Mouse (Mus musculus) MEL (cell line): Measurements from ENCODE around the gene Myo10. TPM values are rescaled to one million over a fixed set of nuclear protein-coding genes. Genes with fewer than 3 reads are reported as not detected.

Experiments used
- DNase-seq: peaks from one replicate; pipeline ENCODE4 v3.0.0; 2011; ENCODE audit warnings: low read depth, low spot score
- H3K27ac ChIP-seq: 2 replicates; pipeline ENCODE4 v1.5.1; 2012; ENCODE audit warnings: low read depth, mild to moderate bottlenecking, control low read depth, low read length, moderate library complexity; ENCODE audit not compliant: control insufficient read depth
- H3K27me3 ChIP-seq, 2 experiments: fragments of 150-350 bp in 1 of 2; sonication (generic) in 1 of 2; 2 replicates each; pipeline ENCODE4 v1.6.1; 2012; ENCODE audit warnings: low read length in 2 of 2, mild to moderate bottlenecking in 2 of 2, improper control_type of control experiment in 1 of 2, moderate library complexity in 1 of 2; ENCODE audit not compliant: insufficient read depth in 2 of 2, control insufficient read depth in 1 of 2
- H3K36me3 ChIP-seq, 2 experiments: 2 replicates each; pipeline ENCODE4 v1.6.1; 2012 to 2014; ENCODE audit warnings: low read length in 2 of 2, improper control_type of control experiment in 1 of 2, inconsistent platforms in 1 of 2, mild to moderate bottlenecking in 1 of 2; ENCODE audit not compliant: insufficient read depth in 2 of 2, control insufficient read depth in 1 of 2
- H3K4me1 ChIP-seq, 2 experiments: fragments of 150-350 bp in 1 of 2; sonication (generic) in 1 of 2; 2 replicates each; pipeline ENCODE4 v1.6.1; 2012; ENCODE audit warnings: low read length in 2 of 2, improper control_type of control experiment in 1 of 2, mild to moderate bottlenecking in 1 of 2; ENCODE audit not compliant: insufficient read depth in 2 of 2, control insufficient read depth in 1 of 2
- H3K4me3 ChIP-seq, 2 experiments: fragments of 150-350 bp in 1 of 2; sonication (generic) in 1 of 2; 2 replicates each; pipeline ENCODE4 v1.5.1; 2012; ENCODE audit warnings: low read depth in 2 of 2, low read length in 2 of 2, mild to moderate bottlenecking in 2 of 2, moderate library complexity in 2 of 2, control low read depth in 1 of 2, improper control_type of control experiment in 1 of 2; ENCODE audit not compliant: control insufficient read depth in 1 of 2, insufficient read depth in 1 of 2
- H3K79me2 ChIP-seq: 2 replicates; pipeline ENCODE4 v1.6.1; 2012; ENCODE audit warnings: mild to moderate bottlenecking, low read length, moderate library complexity; ENCODE audit not compliant: control insufficient read depth, poor library complexity, insufficient read depth
- H3K9ac ChIP-seq: 2 replicates; pipeline ENCODE4 v1.6.1; 2012; ENCODE audit warnings: low read depth, mild to moderate bottlenecking, control low read depth, low read length, moderate library complexity; ENCODE audit not compliant: control insufficient read depth, poor library complexity, severe bottlenecking
- H3K9me3 ChIP-seq: fragments of 150-350 bp; sonication (generic); replicated peaks from 2 replicates; pipeline ENCODE4 v1.6.1; 2012; ENCODE audit warnings: mild to moderate bottlenecking, low read length, improper control_type of control experiment, moderate library complexity; ENCODE audit not compliant: insufficient read depth
- BHLHE40 ChIP-seq: IDR thresholded peaks from 2 replicates; pipeline ENCODE4 v1.6.1; 2012; ENCODE audit warnings: low read depth, mild to moderate bottlenecking, inconsistent platforms, low read length, improper control_type of control experiment, borderline replicate concordance
- CHD1 ChIP-seq: IDR thresholded peaks from 2 replicates; pipeline ENCODE4 v1.6.1; 2012; ENCODE audit warnings: low read depth, mild to moderate bottlenecking, inconsistent platforms, low read length, improper control_type of control experiment
- ELF1 ChIP-seq: IDR thresholded peaks from 2 replicates; pipeline ENCODE4 v1.6.1; 2014; ENCODE audit warnings: low read depth, mild to moderate bottlenecking, inconsistent platforms, low read length, improper control_type of control experiment, moderate library complexity
- ETS1 ChIP-seq: IDR thresholded peaks from 2 replicates; pipeline ENCODE4 v1.6.1; 2012; ENCODE audit warnings: low read depth, mild to moderate bottlenecking, inconsistent platforms, low read length, improper control_type of control experiment, moderate library complexity
- GABPA ChIP-seq: IDR thresholded peaks from 2 replicates; pipeline ENCODE4 v1.6.1; 2012; ENCODE audit warnings: low read depth, mild to moderate bottlenecking, inconsistent platforms, low read length, improper control_type of control experiment, moderate library complexity
- GATA1 ChIP-seq: IDR thresholded peaks from 2 replicates; pipeline ENCODE4 v1.6.1; 2011; ENCODE audit warnings: low read depth, low read length, improper control_type of control experiment
- HCFC1 ChIP-seq: IDR thresholded peaks from 2 replicates; pipeline ENCODE4 v1.6.1; 2012; ENCODE audit warnings: low read depth, mild to moderate bottlenecking, inconsistent platforms, low read length, improper control_type of control experiment, moderate library complexity
- JUND ChIP-seq: IDR thresholded peaks from 2 replicates; pipeline ENCODE4 v1.6.1; 2011; ENCODE audit warnings: low read depth, mild to moderate bottlenecking, improper control_type of control experiment, low read length
- KAT2A ChIP-seq: conservative IDR thresholded peaks from 2 replicates; pipeline ENCODE4 v1.6.1; 2012; ENCODE audit warnings: low read depth, low read length, improper control_type of control experiment, inconsistent platforms
- MAFK ChIP-seq: IDR thresholded peaks from 2 replicates; pipeline ENCODE4 v1.6.1; 2011; ENCODE audit warnings: low read depth, mild to moderate bottlenecking, low read length, improper control_type of control experiment, borderline replicate concordance
- MAX ChIP-seq: IDR thresholded peaks from 2 replicates; pipeline ENCODE4 v1.6.1; 2011; ENCODE audit warnings: low read length, improper control_type of control experiment
- MEF2A ChIP-seq: IDR thresholded peaks from 2 replicates; pipeline ENCODE4 v1.6.1; 2014; ENCODE audit warnings: low read depth, mild to moderate bottlenecking, inconsistent platforms, low read length, improper control_type of control experiment; ENCODE audit not compliant: poor library complexity, insufficient replicate concordance, severe bottlenecking; ENCODE audit errors: extremely low read depth
- MXI1 ChIP-seq: IDR thresholded peaks from 2 replicates; pipeline ENCODE4 v1.6.1; 2011; ENCODE audit warnings: mild to moderate bottlenecking, low read depth, low read length, improper control_type of control experiment
- MYB ChIP-seq: IDR thresholded peaks from 2 replicates; pipeline ENCODE4 v1.6.1; 2011; ENCODE audit warnings: mild to moderate bottlenecking, low read depth, low read length, improper control_type of control experiment
- NRF1 ChIP-seq: IDR thresholded peaks from 2 replicates; pipeline ENCODE4 v1.6.1; 2014; ENCODE audit warnings: low read depth, mild to moderate bottlenecking, inconsistent platforms, low read length, improper control_type of control experiment, moderate library complexity; ENCODE audit not compliant: poor library complexity, insufficient read depth, severe bottlenecking
- POLR2A ChIP-seq, 2 experiments: IDR thresholded peaks; 2 replicates each; pipeline ENCODE4 v1.6.1; 2011 to 2012; ENCODE audit warnings: low read length in 2 of 2, mild to moderate bottlenecking in 2 of 2, control low read depth in 1 of 2, improper control_type of control experiment in 1 of 2, low read depth in 1 of 2, moderate library complexity in 1 of 2; ENCODE audit not compliant: control insufficient read depth in 1 of 2, insufficient read depth in 1 of 2, poor library complexity in 1 of 2
- RAD21 ChIP-seq: IDR thresholded peaks from 2 replicates; pipeline ENCODE4 v1.6.1; 2011; ENCODE audit warnings: mild to moderate bottlenecking, low read depth, low read length, improper control_type of control experiment
- RCOR1 ChIP-seq: IDR thresholded peaks from 2 replicates; pipeline ENCODE4 v1.6.1; 2012; ENCODE audit warnings: low read depth, mild to moderate bottlenecking, inconsistent platforms, low read length, improper control_type of control experiment
- SIN3A ChIP-seq: IDR thresholded peaks from 2 replicates; pipeline ENCODE4 v1.6.1; 2012; ENCODE audit warnings: low read length, improper control_type of control experiment, inconsistent platforms
- TAL1 ChIP-seq: IDR thresholded peaks from 2 replicates; pipeline ENCODE4 v1.6.1; 2012; ENCODE audit warnings: mild to moderate bottlenecking, inconsistent platforms, low read length, moderate library complexity, mixed read lengths
- TBP ChIP-seq: IDR thresholded peaks from 2 replicates; pipeline ENCODE4 v1.8.0; 2011; ENCODE audit warnings: low read depth, low read length, improper control_type of control experiment
- USF2 ChIP-seq, 2 experiments: IDR thresholded peaks; 2 replicates each; pipeline ENCODE4 v1.6.1; 2011 to 2012; ENCODE audit warnings: improper control_type of control experiment in 2 of 2, low read length in 2 of 2, borderline replicate concordance in 1 of 2, inconsistent platforms in 1 of 2, low read depth in 1 of 2, mild to moderate bottlenecking in 1 of 2; ENCODE audit not compliant: insufficient read depth in 1 of 2
- polyA plus RNA-seq, 2 experiments: library from polyadenylated mRNA; stranded (reverse) in 1 of 2; unstranded in 1 of 2; fragments of >175 nt in 1 of 2; fragments of >200 nt in 1 of 2; gene quantifications; 2 replicates each; pipeline versions ENCODE4 v1.2.1 to v1.2.4; 2012; ENCODE audit warnings: low replicate concordance in 2 of 2, low read depth in 1 of 2; ENCODE audit not compliant: insufficient read length in 2 of 2, insufficient read depth in 1 of 2, missing spikeins in 1 of 2
- total RNA-seq: library from RNA; depleted of rRNA; stranded (reverse); fragments of 300-350 nt; gene quantifications from 2 replicates; pipeline ENCODE4 v1.2.3, GENCODE M21; 2012

Myo10 gene
- total and polyA plus RNA-seq, 3 experiments, result 0.01 TPM; not detected in 2

- no peaks in the 10 kb centered on the region for H3K79me2 ChIP-seq
- no peak overlapping the region for H3K4me3 ChIP-seq
- H3K36me3 ChIP-seq, result no peaks in the 10 kb centered on the region
- no peak overlapping the region for H3K9ac ChIP-seq
- 0 out of 4 replicates have a peak, but pooled peaks cover 0 to 2% of the 10 kb centered on the region in 2 experiments for H3K27me3 ChIP-seq
- TF ChIP-seq MAX, result no peak
- no peak for TF ChIP-seq RCOR1
- no peak for TF ChIP-seq MEF2A
- TF ChIP-seq NRF1, result no peak
- TF ChIP-seq MYB, result no peak
- no peak for TF ChIP-seq CHD1
- no peak for TF ChIP-seq JUND
- no peak for TF ChIP-seq MAFK
- no peak for TF ChIP-seq GABPA
- no peak for TF ChIP-seq POLR2A (IDR thresholded peaks at IDR 0.05; ENCODE audit: control insufficient read depth in 1 of 2, insufficient read depth in 1 of 2, low read depth in 1 of 2, low read length in 2 of 2, poor library complexity in 1 of 2)
- TF ChIP-seq TAL1, result no peak
- no peak for TF ChIP-seq TBP
- no peak for TF ChIP-seq HCFC1
- TF ChIP-seq USF2 (IDR thresholded peaks at IDR 0.05; ENCODE audit: borderline replicate concordance in 1 of 2, insufficient read depth in 1 of 2, low read depth in 1 of 2, low read length in 2 of 2), result no peak
- TF ChIP-seq RAD21, result no peak
- no peak for TF ChIP-seq MXI1
- H3K9me3 ChIP-seq, result no peaks in the 10 kb centered on the region; the same call in 1 of the 2 replicates
- no peaks in the 10 kb centered on the region for H3K4me1 ChIP-seq
- no peak for DNase-seq
- H3K27ac ChIP-seq, result no peak overlapping the region
Measured at GRCm38 (mm10) chr15:25844771-25845170, 222.4 kb downstream of the Myo10 start.

DNA sequence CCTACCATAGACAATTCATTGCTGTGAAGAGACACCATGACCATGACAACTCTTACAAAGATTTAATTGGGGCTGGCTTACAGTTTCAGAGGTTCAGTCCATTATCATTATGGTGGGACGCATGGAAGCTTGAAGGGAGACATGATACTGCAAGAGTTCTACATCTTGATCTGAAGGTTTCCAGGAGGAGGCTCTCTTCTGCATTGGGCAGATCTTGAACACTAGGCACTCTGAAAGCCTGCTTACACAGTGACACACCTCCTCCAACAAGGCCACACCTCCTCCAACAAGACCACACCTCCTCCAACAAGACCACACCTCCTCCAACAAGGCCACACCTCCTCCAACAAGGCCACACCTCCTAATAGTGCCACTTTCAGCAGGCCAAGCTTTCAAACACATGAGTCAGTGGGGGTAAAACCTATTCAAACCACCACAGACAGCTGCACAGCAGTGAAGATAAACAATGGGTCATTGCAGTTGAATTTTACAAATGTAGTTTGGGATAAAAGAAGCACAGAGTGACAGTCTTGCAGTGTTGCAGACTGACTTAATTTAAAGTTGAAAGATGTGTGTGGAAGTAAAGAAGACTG is 225.3 kb downstream of the Myo10 start:
- no peaks in the 10 kb centered on the region; the same call in 1 of the 2 replicates for H3K9me3 ChIP-seq
- H3K27me3 ChIP-seq, result 0 out of 4 replicates have a peak, but pooled peaks cover 0 to 2% of the 10 kb centered on the region in 2 experiments
- no peak overlapping the region for H3K4me3 ChIP-seq
- no peak overlapping the region for H3K9ac ChIP-seq
- H3K36me3 ChIP-seq, result no peaks in the 10 kb centered on the region
- H3K4me1 ChIP-seq, result no peaks in the 10 kb centered on the region
- no peak overlapping the region for H3K27ac ChIP-seq
- DNase-seq, result no peak
- no peak for TF ChIP-seq ELF1
- no peak for TF ChIP-seq TAL1
- TF ChIP-seq KAT2A, result no peak
- no peak for TF ChIP-seq BHLHE40
- no peak for TF ChIP-seq ETS1
- no peak for TF ChIP-seq SIN3A
- no peak for TF ChIP-seq GATA1
- TF ChIP-seq NRF1, result no peak
- TF ChIP-seq TBP, result no peak
- TF ChIP-seq CHD1, result no peak
- TF ChIP-seq MYB, result no peak
- H3K79me2 ChIP-seq, result no peaks in the 10 kb centered on the region
